Mouse (Mus musculus): Measurements from ENCODE around the gene Ccdc191. TPM values are rescaled to one million over a fixed set of nuclear protein-coding genes. Genes with fewer than 3 reads are reported as not detected.

The Ccdc191 gene
- total and polyA plus RNA-seq, 3 experiments = 5.1 to 7.0 TPM; not detected in 1

DNA sequence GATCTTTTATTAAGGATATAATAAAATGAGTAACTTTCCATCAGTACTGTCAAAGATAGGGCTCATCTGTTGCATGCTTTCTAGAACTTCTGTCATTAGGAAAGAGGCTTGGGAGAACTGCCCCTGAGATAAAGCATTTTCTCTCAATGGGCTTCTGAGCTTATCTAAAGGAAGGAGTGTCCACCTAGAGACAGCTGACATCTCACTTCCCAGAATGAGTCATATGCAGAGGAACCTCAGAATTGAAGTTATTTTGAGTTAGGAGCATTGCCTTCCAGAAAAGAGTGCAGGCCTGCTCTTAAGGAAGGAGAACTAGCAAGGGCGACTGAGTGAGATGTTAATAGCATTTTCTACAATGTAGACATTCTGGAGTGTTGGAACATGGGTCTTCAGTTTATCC, 48.4 kb upstream of the Ccdc191 start:
- Histone ChIP-seq H3K27ac (ENCODE audit: control insufficient read depth, low read depth, low read length) (no peak overlapping the region), H3K9ac (ENCODE audit: control insufficient read depth, low read depth, low read length, poor library complexity, severe bottlenecking) (no peak overlapping the region), H3K27me3 (ENCODE audit: control insufficient read depth in 1 of 2, insufficient read depth in 2 of 2, low read length in 2 of 2) (peaks cover 0 to 2% of the 10 kb centered on the region in 2 experiments; a peak in 1 of 4 replicates), H3K79me2 (ENCODE audit: control insufficient read depth, insufficient read depth, low read length, poor library complexity) (no peaks in the 10 kb centered on the region), H3K4me1 (ENCODE audit: control insufficient read depth in 1 of 2, insufficient read depth in 2 of 2, low read length in 2 of 2) (peaks cover 0 to 5% of the 10 kb centered on the region in 2 experiments; a peak in 1 of 4 replicates), H3K36me3 (ENCODE audit: control insufficient read depth in 1 of 2, insufficient read depth in 2 of 2, low read length in 2 of 2) (peaks cover 0 to 8% of the 10 kb centered on the region in 2 experiments; a peak in 2 of 4 replicates), H3K4me3 (ENCODE audit: control insufficient read depth in 1 of 2, insufficient read depth in 1 of 2, low read depth in 2 of 2, low read length in 2 of 2) (no peak overlapping the region), H3K9me3 (replicated peaks; ENCODE audit: insufficient read depth, low read length) (no peaks in the 10 kb centered on the region)
- DNase-seq (ENCODE audit: low read depth, low spot score) = peak; percentile 64
- TF ChIP-seq ETS1 (IDR thresholded peaks at IDR 0.05; ENCODE audit: low read depth, low read length) (peak; percentile 84), GATA1 (IDR thresholded peaks at IDR 0.05; ENCODE audit: low read depth, low read length) (peak; percentile 74), JUND (IDR thresholded peaks at IDR 0.05; ENCODE audit: low read depth, low read length) (0 out of 2 replicates have a peak, but pooled peaks have one; percentile 10), USF1 (IDR thresholded peaks at IDR 0.05; ENCODE audit: low read depth, low read length) (no peak), TCF12 (IDR thresholded peaks at IDR 0.05; ENCODE audit: low read depth, low read length) (0 out of 2 replicates have a peak, but pooled peaks have one; percentile 30), EP300 (IDR thresholded peaks at IDR 0.05; ENCODE audit: low read depth in 1 of 2, low read length in 2 of 2) (peak; percentile 42 to 68), USF2 (IDR thresholded peaks at IDR 0.05; ENCODE audit: borderline replicate concordance in 1 of 2, insufficient read depth in 1 of 2, low read depth in 1 of 2, low read length in 2 of 2) (no peak), SIN3A (IDR thresholded peaks at IDR 0.05; ENCODE audit: low read length) (peak; percentile 36; the same call in 1 of the 2 replicates), HCFC1 (IDR thresholded peaks at IDR 0.05; ENCODE audit: low read depth, low read length) (no peak), NELFE (IDR thresholded peaks at IDR 0.05; ENCODE audit: low read depth, low read length) (no peak)

DNA sequence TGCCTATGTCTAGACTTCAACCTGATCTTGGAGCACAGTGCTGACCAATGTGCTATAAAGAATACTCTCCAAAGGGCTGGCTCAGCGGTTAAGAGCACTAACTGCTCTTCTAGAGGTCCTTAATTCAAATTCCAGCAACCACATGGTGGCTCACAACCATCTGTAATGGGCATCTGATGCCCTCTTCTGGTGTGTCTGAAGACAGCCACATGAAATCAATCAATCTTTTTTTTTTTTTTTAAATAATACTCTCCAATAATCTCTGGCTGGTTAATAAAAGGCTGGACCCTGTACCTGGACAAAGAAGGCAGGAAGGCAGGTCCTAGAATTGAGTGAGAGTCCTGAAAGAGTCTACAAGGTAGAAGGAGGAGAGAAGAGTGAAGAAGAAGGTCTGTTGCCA, 39.8 kb upstream of the Ccdc191 start:
- no peak overlapping the region for H3K27ac ChIP-seq (ENCODE audit: control insufficient read depth, low read depth, low read length)
- TF ChIP-seq CTCF (IDR thresholded peaks at IDR 0.05 in 2 of 3, conservative IDR thresholded peaks at IDR 0.05 in 1 of 3; ENCODE audit: control insufficient read depth in 1 of 3, insufficient read depth in 1 of 3, low read depth in 2 of 3, low read length in 3 of 3, poor library complexity in 1 of 3, severe bottlenecking in 1 of 3) = peak in 1 of 3 experiments; percentile 3; a peak in 1 of 6 replicates
- TF ChIP-seq ZNF384 (IDR thresholded peaks at IDR 0.05; ENCODE audit: low read depth, low read length) = 0 out of 2 replicates have a peak, but pooled peaks have one; percentile 53
- TF ChIP-seq POLR2AphosphoS5 (IDR thresholded peaks at IDR 0.05; ENCODE audit: borderline replicate concordance, low read depth, low read length) = no peak
- no peaks in the 10 kb centered on the region for H3K4me1 ChIP-seq (ENCODE audit: control insufficient read depth in 1 of 2, insufficient read depth in 2 of 2, low read length in 2 of 2)
- no peak overlapping the region for H3K9ac ChIP-seq (ENCODE audit: control insufficient read depth, low read depth, low read length, poor library complexity, severe bottlenecking)
- no peaks in the 10 kb centered on the region for H3K79me2 ChIP-seq (ENCODE audit: control insufficient read depth, insufficient read depth, low read length, poor library complexity)
- no peak overlapping the region for H3K4me3 ChIP-seq (ENCODE audit: control insufficient read depth in 1 of 2, insufficient read depth in 1 of 2, low read depth in 2 of 2, low read length in 2 of 2)
- no peaks in the 10 kb centered on the region for H3K36me3 ChIP-seq (ENCODE audit: control insufficient read depth in 1 of 2, insufficient read depth in 2 of 2, low read length in 2 of 2)
- peaks cover 2 to 4% of the 10 kb centered on the region in 2 experiments; a peak in 2 of 4 replicates for H3K27me3 ChIP-seq (ENCODE audit: control insufficient read depth in 1 of 2, insufficient read depth in 2 of 2, low read length in 2 of 2)
- DNase-seq (ENCODE audit: low read depth, low spot score) = no peak
- no peaks in the 10 kb centered on the region for H3K9me3 ChIP-seq (replicated peaks; ENCODE audit: insufficient read depth, low read length)

DNA sequence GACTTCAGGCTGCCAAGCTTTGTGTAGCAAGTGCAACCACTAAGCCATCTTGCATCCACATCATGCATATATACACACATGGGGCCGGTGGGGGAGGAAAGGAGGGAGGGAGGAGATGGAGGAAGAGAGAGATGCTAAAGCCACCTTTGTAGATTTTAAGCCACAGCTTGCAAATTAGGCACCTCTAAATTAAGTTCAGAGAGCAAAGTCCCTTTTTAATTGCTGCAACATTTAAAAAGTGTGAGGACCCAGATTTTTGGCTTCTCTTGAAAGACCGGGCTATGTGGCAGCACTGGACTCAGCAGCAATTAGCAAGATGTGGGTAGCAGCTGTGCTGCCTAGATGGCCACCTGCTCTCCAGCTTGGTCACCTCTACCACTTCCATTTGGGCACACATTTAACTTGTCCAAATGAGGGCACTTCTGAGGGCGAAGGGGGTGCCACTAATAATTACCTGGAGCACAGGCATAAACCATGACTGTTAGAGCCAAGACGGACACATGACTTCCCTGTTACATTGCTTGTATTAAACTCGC, 30.6 kb upstream of the Ccdc191 start:
- no peak for DNase-seq (ENCODE audit: low read depth, low spot score)
- H3K4me3 ChIP-seq (ENCODE audit: control insufficient read depth in 1 of 2, insufficient read depth in 1 of 2, low read depth in 2 of 2, low read length in 2 of 2) = no peak overlapping the region
- H3K36me3 ChIP-seq (ENCODE audit: control insufficient read depth in 1 of 2, insufficient read depth in 2 of 2, low read length in 2 of 2) = peaks cover 0 to 2% of the 10 kb centered on the region in 2 experiments; a peak in 1 of 4 replicates
- H3K9ac ChIP-seq (ENCODE audit: control insufficient read depth, low read depth, low read length, poor library complexity, severe bottlenecking) = no peak overlapping the region
- H3K9me3 ChIP-seq (replicated peaks; ENCODE audit: insufficient read depth, low read length) = no peaks in the 10 kb centered on the region
- H3K27ac ChIP-seq (ENCODE audit: control insufficient read depth, low read depth, low read length) = no peak overlapping the region
- no peaks in the 10 kb centered on the region for H3K79me2 ChIP-seq (ENCODE audit: control insufficient read depth, insufficient read depth, low read length, poor library complexity)
- H3K27me3 ChIP-seq (ENCODE audit: control insufficient read depth in 1 of 2, insufficient read depth in 2 of 2, low read length in 2 of 2) = no peaks in the 10 kb centered on the region
- no peaks in the 10 kb centered on the region for H3K4me1 ChIP-seq (ENCODE audit: control insufficient read depth in 1 of 2, insufficient read depth in 2 of 2, low read length in 2 of 2)
- TF ChIP-seq ETS1 (IDR thresholded peaks at IDR 0.05; ENCODE audit: low read depth, low read length) (no peak), MYC (IDR thresholded peaks at IDR 0.05; ENCODE audit: low read depth, low read length) (no peak), TBP (IDR thresholded peaks at IDR 0.05; ENCODE audit: low read depth, low read length) (no peak), MEF2A (IDR thresholded peaks at IDR 0.05; ENCODE audit: extremely low read depth, insufficient replicate concordance, low read depth, low read length, poor library complexity, severe bottlenecking) (no peak), CHD2 (IDR thresholded peaks at IDR 0.05; ENCODE audit: low read length) (no peak), MAX (IDR thresholded peaks at IDR 0.05; ENCODE audit: low read length) (no peak), NELFE (IDR thresholded peaks at IDR 0.05; ENCODE audit: low read depth, low read length) (no peak), UBTF (IDR thresholded peaks at IDR 0.05; ENCODE audit: borderline replicate concordance, insufficient read depth, low read depth, low read length) (no peak), KAT2A (conservative IDR thresholded peaks at IDR 0.05; ENCODE audit: low read depth, low read length) (no peak), USF2 (IDR thresholded peaks at IDR 0.05; ENCODE audit: borderline replicate concordance in 1 of 2, insufficient read depth in 1 of 2, low read depth in 1 of 2, low read length in 2 of 2) (no peak), ZC3H11A (IDR thresholded peaks at IDR 0.05; ENCODE audit: low read depth, low read length) (no peak), EP300 (IDR thresholded peaks at IDR 0.05; ENCODE audit: low read depth in 1 of 2, low read length in 2 of 2) (no peak), NRF1 (IDR thresholded peaks at IDR 0.05; ENCODE audit: insufficient read depth, low read depth, low read length, poor library complexity, severe bottlenecking) (no peak), ELF1 (IDR thresholded peaks at IDR 0.05; ENCODE audit: low read depth, low read length) (no peak), ZNF384 (IDR thresholded peaks at IDR 0.05; ENCODE audit: low read depth, low read length) (no peak)

Measured in MEL (cell line).